Mouse (Mus musculus) heart, postnatal 0 days (tissue): ENCODE results near the gene Krtap3-2.

Source experiments
- CTCF ChIP-seq: IDR thresholded peaks from 2 replicates; pipeline ENCODE4 v1.5.1; 2016; ENCODE audit warnings: antibody characterized with exemption, control low read depth, low read depth
- EP300 ChIP-seq: IDR thresholded peaks from 2 replicates; pipeline ENCODE4 v1.6.1; 2016; ENCODE audit warnings: antibody characterized with exemption, low read depth

GRCm38 (mm10) chr11:99556753-99557152 is at the start of gene Krtap3-2:
- no peak for TF ChIP-seq CTCF
- TF ChIP-seq EP300: no peak
